Mouse (Mus musculus) limb, embryonic 11.5 days (tissue): ENCODE measurements around the gene Baz1b. TPM values are rescaled to one million over a fixed set of nuclear protein-coding genes. Genes with fewer than 3 reads are reported as not detected.
A peak's percentile ranks its signal among the peaks of the same experiment; 100 is the strongest.

ENCODE experiments used
- ATAC-seq: fragments of 200-750 bp; cut with Nextera tagmentation; 2 replicates; pipeline ENCODE4 v1.8.0; 2017; ENCODE audit warnings: low read depth; ENCODE audit not compliant: insufficient number of reproducible peaks, low FRiP score, low TSS enrichment
- DNase-seq: peaks from one replicate; pipeline ENCODE4 v3.0.0-alpha.2; 2015; ENCODE audit warnings: low spot score
- H3K27ac ChIP-seq: fragments of 300-500 bp; sonication (generic); replicated peaks from 2 replicates; pipeline ENCODE4 v1.5.1; 2014; ENCODE audit warnings: low read depth, mild to moderate bottlenecking, low read length
- H3K27me3 ChIP-seq: fragments of 300-500 bp; sonication (generic); 2 replicates; pipeline ENCODE4 v1.6.1; 2014; ENCODE audit warnings: mild to moderate bottlenecking, low read length, mixed read lengths; ENCODE audit not compliant: control insufficient read depth, insufficient read depth
- H3K36me3 ChIP-seq: fragments of 300-500 bp; sonication (generic); 2 replicates; pipeline ENCODE4 v1.6.1; 2014; ENCODE audit warnings: mild to moderate bottlenecking, low read length, moderate library complexity, mixed read lengths; ENCODE audit not compliant: control insufficient read depth, insufficient read depth
- H3K4me1 ChIP-seq: fragments of 300-500 bp; sonication (generic); 2 replicates; pipeline ENCODE4 v1.6.1; 2014; ENCODE audit warnings: low read length, mixed read lengths; ENCODE audit not compliant: control insufficient read depth, insufficient read depth
- H3K4me2 ChIP-seq: fragments of 300-500 bp; sonication (generic); 2 replicates; pipeline ENCODE4 v1.6.1; 2014; ENCODE audit warnings: low read depth, mild to moderate bottlenecking, moderate library complexity; ENCODE audit not compliant: severe bottlenecking
- H3K4me3 ChIP-seq: fragments of 300-500 bp; sonication (generic); 2 replicates; pipeline ENCODE4 v1.5.1; 2014; ENCODE audit warnings: low read depth, low read length
- H3K9ac ChIP-seq: fragments of 300-500 bp; sonication (generic); 2 replicates; pipeline ENCODE4 v1.6.1; 2014; ENCODE audit warnings: mild to moderate bottlenecking, low read length
- H3K9me3 ChIP-seq: fragments of 300-500 bp; sonication (generic); 2 replicates; pipeline ENCODE4 v1.6.1; 2016; ENCODE audit warnings: low read length; ENCODE audit not compliant: control insufficient read depth
- WGBS: fragments of 180-500 bp; shearing (Covaris S2); extraction: QIAGEN DNeasy Blood & Tissue Kit; methylation state at CpG from one replicate; pipeline ENCODE4 v1.1.7; 2014; 5-methylcytosine and 5-hydroxymethylcytosine counted together
- polyA plus RNA-seq: library from polyadenylated mRNA; unstranded; fragments of >200 nt; fragmentation: Nextera tagmentation; extraction: Ambion mirVana; gene quantifications from 2 replicates; pipeline ENCODE4 v1.2.1, GENCODE M21; 2014

Gene Baz1b
- polyA plus RNA-seq, 1 experiment from 2014 or later, result 71.5 TPM

GRCm38 (mm10) chr5:135183131-135183861 lies 3.8 kb upstream of the Baz1b start:
- Histone ChIP-seq H3K36me3 (peaks cover 20% of the 10 kb centered on the region), H3K4me2 (no peak overlapping the region), H3K9me3 (no peaks in the 10 kb centered on the region), H3K27ac (no peak overlapping the region), H3K9ac (no peak overlapping the region), H3K27me3 (no peaks in the 10 kb centered on the region), H3K4me1 (no peaks in the 10 kb centered on the region), H3K4me3 (no peak overlapping the region)
- ATAC-seq (no peak), DNase-seq (no peak)
- 58% methylated on average over 8 of the region's 8 CpGs for WGBS

GRCm38 (mm10) chr5:135185016-135185415 lies 2.0 kb upstream of the Baz1b start:
- 87% methylated on average over 3 of the region's 3 CpGs for WGBS
- H3K36me3 ChIP-seq, result peaks cover 13% of the 10 kb centered on the region
- no peak overlapping the region for H3K9ac ChIP-seq
- no peaks in the 10 kb centered on the region for H3K27me3 ChIP-seq
- H3K4me1 ChIP-seq, result peaks cover 14% of the 10 kb centered on the region
- H3K4me3 ChIP-seq, result no peak overlapping the region
- ATAC-seq, result no peak
- no peak overlapping the region for H3K4me2 ChIP-seq
- no peak for DNase-seq
- H3K9me3 ChIP-seq, result no peaks in the 10 kb centered on the region
- H3K27ac ChIP-seq, result no peak overlapping the region

GRCm38 (mm10) chr5:135185596-135185995 lies 1.5 kb upstream of the Baz1b start:
- no peaks in the 10 kb centered on the region for H3K9me3 ChIP-seq
- 34% methylated on average over 3 of the region's 3 CpGs for WGBS
- no peak overlapping the region for H3K27ac ChIP-seq
- H3K4me1 ChIP-seq, result peaks cover 14% of the 10 kb centered on the region
- DNase-seq (peak; percentile 28), ATAC-seq (no peak)
- no peak overlapping the region for H3K4me2 ChIP-seq
- H3K36me3 ChIP-seq, result peaks cover 7% of the 10 kb centered on the region
- no peak overlapping the region for H3K4me3 ChIP-seq
- H3K9ac ChIP-seq, result no peak overlapping the region
- H3K27me3 ChIP-seq, result no peaks in the 10 kb centered on the region

- no peak for ATAC-seq
- Histone ChIP-seq H3K4me2 (peak overlapping the region; percentile 50), H3K9me3 (no peaks in the 10 kb centered on the region)
Measured at GRCm38 (mm10) chr5:135186231-135186620, 838 bp upstream of the Baz1b start.

GRCm38 (mm10) chr5:135187349-135188213 lies 517 bp downstream of the Baz1b start:
- H3K4me1 ChIP-seq, result peaks cover 14% of the 10 kb centered on the region
- H3K9me3 ChIP-seq, result no peaks in the 10 kb centered on the region
- H3K4me3 ChIP-seq, result peak overlapping the region; percentile 99
- DNase-seq (no peak), ATAC-seq (peak; percentile 69)
- peak overlapping the region; percentile 97 for H3K27ac ChIP-seq
- H3K36me3 ChIP-seq, result no peaks in the 10 kb centered on the region
- no peaks in the 10 kb centered on the region for H3K27me3 ChIP-seq
- H3K9ac ChIP-seq, result peak overlapping the region; percentile 99
- under 1% methylated on average over 91 of the region's 102 CpGs for WGBS
- peak overlapping the region; percentile 73 for H3K4me2 ChIP-seq

More at GRCm38 (mm10) chr5:135186231-135186620, 838 bp upstream of the Baz1b start:
- Histone ChIP-seq H3K4me1 (peaks cover 14% of the 10 kb centered on the region), H3K36me3 (peaks cover 4% of the 10 kb centered on the region; the same call in 1 of the 2 replicates), H3K27me3 (no peaks in the 10 kb centered on the region), H3K9ac (peak overlapping the region; percentile 99), H3K4me3 (peak overlapping the region; percentile 99), H3K27ac (peak overlapping the region; percentile 97)
- WGBS, result 21% methylated on average over 10 of the region's 10 CpGs
- DNase-seq, result no peak

- peak overlapping the region; percentile 99 for H3K9ac ChIP-seq
- H3K9me3 ChIP-seq, result no peaks in the 10 kb centered on the region
- H3K4me3 ChIP-seq, result peak overlapping the region; percentile 99
- no peaks in the 10 kb centered on the region; the same call in 1 of the 2 replicates for H3K36me3 ChIP-seq
- H3K4me2 ChIP-seq, result peak overlapping the region; percentile 73
- DNase-seq (peak; percentile 26), ATAC-seq (no peak)
- peak overlapping the region; percentile 97; the same call in 1 of the 2 replicates for H3K27ac ChIP-seq
- peaks cover 14% of the 10 kb centered on the region for H3K4me1 ChIP-seq
- H3K27me3 ChIP-seq, result no peaks in the 10 kb centered on the region
- WGBS, result 1% methylated on average over 8 of the region's 8 CpGs
Measured at GRCm38 (mm10) chr5:135188214-135188554, 1.1 kb downstream of the Baz1b start.

- Histone ChIP-seq H3K4me1 (peaks cover 14% of the 10 kb centered on the region), H3K4me3 (peak overlapping the region; percentile 99), H3K27me3 (no peaks in the 10 kb centered on the region), H3K36me3 (peaks cover 2% of the 10 kb centered on the region; the same call in 1 of the 2 replicates), H3K9me3 (no peaks in the 10 kb centered on the region), H3K27ac (no peak overlapping the region), H3K4me2 (peak overlapping the region; percentile 73), H3K9ac (peak overlapping the region; percentile 99)
- no peak for ATAC-seq
- DNase-seq, result no peak
- 78% methylated on average over 2 of the region's 2 CpGs for WGBS
Measured at GRCm38 (mm10) chr5:135189281-135190022, 2.4 kb downstream of the Baz1b start.

GRCm38 (mm10) chr5:135191620-135192019 lies 4.6 kb downstream of the Baz1b start:
- Histone ChIP-seq H3K4me3 (no peak overlapping the region), H3K27ac (no peak overlapping the region), H3K9ac (no peak overlapping the region), H3K4me1 (peaks cover 14% of the 10 kb centered on the region), H3K4me2 (no peak overlapping the region), H3K27me3 (no peaks in the 10 kb centered on the region), H3K9me3 (no peaks in the 10 kb centered on the region), H3K36me3 (peaks cover 4% of the 10 kb centered on the region)
- WGBS, result 46% methylated on average over 2 of the region's 2 CpGs
- DNase-seq, result peak; percentile 81
- ATAC-seq, result no peak
